Mouse (Mus musculus): ENCODE measurements around the gene Kcnn3. TPM values are rescaled to one million over a fixed set of nuclear protein-coding genes. Genes with fewer than 3 reads are reported as not detected.
A peak's percentile ranks its signal among the peaks of the same experiment; 100 is the strongest.

Kcnn3 gene
- polyA plus RNA-seq, 1 experiment from 2014 or later: 1.1 TPM

DNA sequence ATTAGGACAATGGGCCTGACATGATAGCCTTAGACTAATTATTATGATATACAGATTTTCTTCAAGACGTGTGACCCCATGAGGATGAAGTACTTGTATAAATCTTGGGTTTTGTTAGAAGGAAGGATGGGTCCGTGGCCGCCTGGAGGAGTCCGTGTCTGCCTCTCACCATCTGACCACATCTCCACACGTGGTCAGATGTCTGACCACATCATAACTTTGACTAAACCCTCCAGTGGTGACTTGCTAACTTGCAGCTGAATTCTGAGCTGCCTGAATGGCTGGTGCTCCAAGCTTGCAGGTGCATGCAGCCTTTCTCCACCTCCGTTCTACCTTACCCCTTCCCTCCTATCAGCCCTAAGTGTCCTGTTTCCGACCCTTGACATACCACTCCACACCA is 17.4 kb upstream of the Kcnn3 start:
- DNase-seq (ENCODE audit: low spot score) (no peak), ATAC-seq (replicated peaks; ENCODE audit: insufficient number of reproducible peaks, low FRiP score, low TSS enrichment, low read depth) (no peak)
- no peak overlapping the region for H3K4me2 ChIP-seq (ENCODE audit: low read depth, low read length)
- H3K9ac ChIP-seq (replicated peaks; ENCODE audit: low read length): no peak overlapping the region
- no peaks in the 10 kb centered on the region for H3K9me3 ChIP-seq (replicated peaks; ENCODE audit: control insufficient read depth, low read length)
- no peaks in the 10 kb centered on the region for H3K27me3 ChIP-seq (ENCODE audit: control insufficient read depth, insufficient read depth, low read length)
- WGBS: 83% methylated on average over 7 of the region's 7 CpGs
- no peaks in the 10 kb centered on the region for H3K4me1 ChIP-seq (ENCODE audit: control insufficient read depth, insufficient read depth, low read length)
- no peaks in the 10 kb centered on the region for H3K36me3 ChIP-seq (replicated peaks; ENCODE audit: control insufficient read depth, insufficient read depth, low read depth, low read length)
- no peak overlapping the region for H3K4me3 ChIP-seq (ENCODE audit: low read depth, low read length)
- no peak overlapping the region for H3K27ac ChIP-seq (replicated peaks; ENCODE audit: low read depth, low read length)

DNA sequence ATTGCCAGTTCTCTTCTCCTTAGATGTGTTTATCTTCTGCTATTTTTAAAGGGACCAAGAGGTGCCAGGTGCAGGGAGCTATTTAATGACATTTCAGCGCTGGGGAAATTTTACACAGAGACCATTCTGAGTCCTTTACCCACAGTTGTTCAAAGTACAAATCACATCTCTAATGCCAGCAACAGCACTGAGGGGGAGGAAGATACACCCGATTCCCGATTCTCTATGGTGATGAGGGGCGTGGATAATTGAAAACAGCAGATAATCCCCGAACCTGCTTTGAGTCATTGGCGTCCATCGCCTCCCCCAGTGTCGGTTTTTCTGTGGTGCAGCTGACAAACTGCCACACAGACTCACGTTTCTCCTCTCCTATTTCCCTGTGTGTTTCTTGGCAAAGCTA is 11.9 kb upstream of the Kcnn3 start:
- H3K27me3 ChIP-seq (ENCODE audit: control insufficient read depth, insufficient read depth, low read length): peaks cover 3% of the 10 kb centered on the region; the same call in 1 of the 2 replicates
- no peak for ATAC-seq (replicated peaks; ENCODE audit: insufficient number of reproducible peaks, low FRiP score, low TSS enrichment, low read depth)
- no peak for DNase-seq (ENCODE audit: low spot score)
- no peak overlapping the region for H3K9ac ChIP-seq (replicated peaks; ENCODE audit: low read length)
- H3K4me1 ChIP-seq (ENCODE audit: control insufficient read depth, insufficient read depth, low read length): no peaks in the 10 kb centered on the region
- H3K36me3 ChIP-seq (replicated peaks; ENCODE audit: control insufficient read depth, insufficient read depth, low read depth, low read length): no peaks in the 10 kb centered on the region
- 18% methylated on average over 9 of the region's 9 CpGs for WGBS
- H3K9me3 ChIP-seq (replicated peaks; ENCODE audit: control insufficient read depth, low read length): no peaks in the 10 kb centered on the region
- no peak overlapping the region for H3K4me3 ChIP-seq (ENCODE audit: low read depth, low read length)
- no peak overlapping the region for H3K27ac ChIP-seq (replicated peaks; ENCODE audit: low read depth, low read length)
- no peak overlapping the region for H3K4me2 ChIP-seq (ENCODE audit: low read depth, low read length)

DNA sequence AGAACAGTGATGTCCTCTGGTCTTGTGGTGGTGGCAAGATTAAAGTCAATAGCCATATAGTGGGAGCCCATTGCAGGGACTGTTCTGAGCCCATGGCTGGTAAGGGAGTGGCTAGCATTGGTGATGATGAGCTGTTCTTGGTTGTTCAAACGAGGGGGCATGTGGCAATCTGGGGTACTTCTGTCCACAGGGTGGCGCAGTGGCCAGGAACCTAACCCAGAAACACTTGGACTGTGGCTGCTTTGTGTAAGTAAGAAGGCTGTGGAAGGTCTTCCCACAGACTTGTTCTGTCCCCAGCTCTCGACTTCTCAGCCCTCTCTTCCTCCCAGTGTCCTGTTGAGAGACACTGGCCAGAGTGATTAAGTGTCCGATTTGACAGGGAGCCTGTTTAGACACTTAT is 9.0 kb upstream of the Kcnn3 start:
- H3K36me3 ChIP-seq (replicated peaks; ENCODE audit: control insufficient read depth, insufficient read depth, low read depth, low read length): no peaks in the 10 kb centered on the region
- no peak overlapping the region for H3K4me2 ChIP-seq (ENCODE audit: low read depth, low read length)
- no peak overlapping the region for H3K27ac ChIP-seq (replicated peaks; ENCODE audit: low read depth, low read length)
- no peak overlapping the region for H3K9ac ChIP-seq (replicated peaks; ENCODE audit: low read length)
- DNase-seq (ENCODE audit: low spot score) (peak; percentile 66), ATAC-seq (replicated peaks; ENCODE audit: insufficient number of reproducible peaks, low FRiP score, low TSS enrichment, low read depth) (peak; percentile 45)
- 18% methylated on average over 4 of the region's 4 CpGs for WGBS
- H3K4me1 ChIP-seq (ENCODE audit: control insufficient read depth, insufficient read depth, low read length): no peaks in the 10 kb centered on the region
- peaks cover 3% of the 10 kb centered on the region; the same call in 1 of the 2 replicates for H3K27me3 ChIP-seq (ENCODE audit: control insufficient read depth, insufficient read depth, low read length)
- H3K4me3 ChIP-seq (ENCODE audit: low read depth, low read length): no peak overlapping the region
- no peaks in the 10 kb centered on the region for H3K9me3 ChIP-seq (replicated peaks; ENCODE audit: control insufficient read depth, low read length)

DNA sequence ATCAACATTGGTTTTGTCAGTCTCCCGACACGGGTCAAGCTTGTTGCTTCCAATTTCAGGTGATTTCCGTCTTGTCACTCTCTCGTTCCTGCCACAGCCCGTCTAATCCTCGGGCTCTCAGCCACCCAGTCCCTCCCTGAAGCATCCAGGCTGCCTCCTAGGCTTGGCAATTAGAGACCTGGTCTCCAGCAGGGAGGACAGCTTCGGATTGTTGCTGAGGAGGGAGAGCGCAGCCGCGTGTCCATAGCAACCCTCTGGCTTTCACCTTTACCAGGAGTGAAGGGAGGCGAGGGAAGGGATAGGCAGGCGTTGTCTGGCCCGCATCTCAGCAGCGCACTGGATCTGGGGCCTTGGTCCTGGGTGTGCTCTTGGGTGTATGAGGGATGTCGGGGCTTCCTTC is 8.6 kb upstream of the Kcnn3 start:
- DNase-seq (ENCODE audit: low spot score) (no peak), ATAC-seq (replicated peaks; ENCODE audit: insufficient number of reproducible peaks, low FRiP score, low TSS enrichment, low read depth) (no peak)
- Histone ChIP-seq H3K9ac (replicated peaks; ENCODE audit: low read length) (peak overlapping the region; percentile 4; the same call in 1 of the 2 replicates), H3K9me3 (replicated peaks; ENCODE audit: control insufficient read depth, low read length) (peaks cover 1% of the 10 kb centered on the region; the same call in 1 of the 2 replicates), H3K4me1 (ENCODE audit: control insufficient read depth, insufficient read depth, low read length) (no peaks in the 10 kb centered on the region), H3K36me3 (replicated peaks; ENCODE audit: control insufficient read depth, insufficient read depth, low read depth, low read length) (no peaks in the 10 kb centered on the region), H3K27ac (replicated peaks; ENCODE audit: low read depth, low read length) (no peak overlapping the region), H3K4me3 (ENCODE audit: low read depth, low read length) (no peak overlapping the region), H3K27me3 (ENCODE audit: control insufficient read depth, insufficient read depth, low read length) (peaks cover 3% of the 10 kb centered on the region; the same call in 1 of the 2 replicates), H3K4me2 (ENCODE audit: low read depth, low read length) (no peak overlapping the region)
- WGBS: 13% methylated on average over 15 of the region's 15 CpGs

DNA sequence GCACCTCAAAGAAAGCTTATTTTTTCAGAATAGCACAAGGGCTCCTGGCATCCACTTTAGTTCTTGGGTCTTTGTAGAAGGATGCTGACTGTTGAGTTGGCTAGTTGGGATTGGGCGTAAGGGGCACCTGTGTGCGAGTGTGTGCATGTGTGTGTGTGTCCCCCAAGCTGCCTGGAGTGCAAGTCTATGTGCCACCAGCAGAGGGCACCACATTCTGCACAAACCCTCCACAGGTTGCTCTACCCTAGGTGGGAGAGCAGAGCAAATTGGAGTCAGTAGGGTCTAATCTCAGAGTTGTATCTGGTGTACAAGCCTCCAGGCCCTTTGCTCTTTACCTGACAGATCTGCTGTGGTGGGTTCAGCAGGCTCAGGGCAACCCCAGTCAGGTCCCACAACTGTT is 7.7 kb upstream of the Kcnn3 start:
- peaks cover 3% of the 10 kb centered on the region; the same call in 1 of the 2 replicates for H3K27me3 ChIP-seq (ENCODE audit: control insufficient read depth, insufficient read depth, low read length)
- 88% methylated on average over 2 of the region's 2 CpGs for WGBS
- no peak for DNase-seq (ENCODE audit: low spot score)

DNA sequence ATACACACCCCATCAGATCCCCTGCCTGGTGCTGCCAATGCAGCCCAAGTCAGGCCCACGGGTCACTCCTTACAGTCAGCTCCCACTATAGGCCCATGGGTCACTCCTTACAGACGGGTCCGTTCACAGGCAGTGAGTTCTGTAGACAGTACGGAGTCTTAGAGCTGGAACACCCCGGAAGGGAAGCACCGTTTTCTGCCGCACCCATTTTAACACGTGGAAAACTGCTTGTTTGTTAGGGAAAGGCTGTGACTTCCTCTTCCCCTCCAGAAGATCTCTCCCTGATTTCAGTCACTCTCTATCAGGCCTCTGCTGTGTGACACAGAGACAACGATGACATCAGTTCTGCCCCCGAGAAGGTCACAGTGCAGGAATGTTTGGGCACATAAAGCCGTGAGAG is 4.5 kb upstream of the Kcnn3 start:
- DNase-seq (ENCODE audit: low spot score): no peak
- H3K9me3 ChIP-seq (replicated peaks; ENCODE audit: control insufficient read depth, low read length): peaks cover 4% of the 10 kb centered on the region; the same call in 1 of the 2 replicates
- H3K4me2 ChIP-seq (ENCODE audit: low read depth, low read length): no peak overlapping the region
- ATAC-seq (replicated peaks; ENCODE audit: insufficient number of reproducible peaks, low FRiP score, low TSS enrichment, low read depth): no peak
- no peak overlapping the region for H3K9ac ChIP-seq (replicated peaks; ENCODE audit: low read length)
- no peaks in the 10 kb centered on the region for H3K36me3 ChIP-seq (replicated peaks; ENCODE audit: control insufficient read depth, insufficient read depth, low read depth, low read length)
- peaks cover 4% of the 10 kb centered on the region; the same call in 1 of the 2 replicates for H3K27me3 ChIP-seq (ENCODE audit: control insufficient read depth, insufficient read depth, low read length)
- H3K4me1 ChIP-seq (ENCODE audit: control insufficient read depth, insufficient read depth, low read length): no peaks in the 10 kb centered on the region
- H3K4me3 ChIP-seq (ENCODE audit: low read depth, low read length): no peak overlapping the region
- 74% methylated on average over 11 of the region's 11 CpGs for WGBS
- no peak overlapping the region for H3K27ac ChIP-seq (replicated peaks; ENCODE audit: low read depth, low read length)

More for the DNA sequence above, 7.7 kb upstream of the Kcnn3 start:
- H3K4me2 ChIP-seq (ENCODE audit: low read depth, low read length): no peak overlapping the region
- no peak overlapping the region for H3K4me3 ChIP-seq (ENCODE audit: low read depth, low read length)
- H3K4me1 ChIP-seq (ENCODE audit: control insufficient read depth, insufficient read depth, low read length): no peaks in the 10 kb centered on the region
- no peak overlapping the region for H3K27ac ChIP-seq (replicated peaks; ENCODE audit: low read depth, low read length)
- no peaks in the 10 kb centered on the region for H3K36me3 ChIP-seq (replicated peaks; ENCODE audit: control insufficient read depth, insufficient read depth, low read depth, low read length)
- H3K9ac ChIP-seq (replicated peaks; ENCODE audit: low read length): no peak overlapping the region
- no peak for ATAC-seq (replicated peaks; ENCODE audit: insufficient number of reproducible peaks, low FRiP score, low TSS enrichment, low read depth)
- H3K9me3 ChIP-seq (replicated peaks; ENCODE audit: control insufficient read depth, low read length): peaks cover 4% of the 10 kb centered on the region; the same call in 1 of the 2 replicates

DNA sequence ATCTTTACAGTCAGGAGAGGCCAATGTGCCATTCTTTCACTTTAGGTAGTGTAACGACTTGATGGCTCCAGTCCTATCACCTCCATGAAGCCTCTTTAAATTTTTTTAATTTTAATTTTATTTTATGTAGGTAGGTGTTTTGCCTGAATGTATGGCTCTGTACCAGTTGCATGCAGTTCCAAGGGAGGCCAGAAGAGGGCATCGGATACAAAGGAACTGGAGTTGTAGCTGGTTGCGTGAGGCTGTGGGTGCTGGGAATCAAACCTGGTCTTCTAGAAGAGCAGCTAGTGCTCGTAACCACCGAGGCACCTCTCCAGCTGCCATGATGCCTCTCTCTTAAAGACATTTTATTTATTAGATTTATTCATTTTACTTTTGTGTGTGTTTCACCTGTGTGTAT is 3.6 kb upstream of the Kcnn3 start:
- Histone ChIP-seq H3K27ac (replicated peaks; ENCODE audit: low read depth, low read length) (no peak overlapping the region), H3K4me3 (ENCODE audit: low read depth, low read length) (no peak overlapping the region), H3K36me3 (replicated peaks; ENCODE audit: control insufficient read depth, insufficient read depth, low read depth, low read length) (no peaks in the 10 kb centered on the region), H3K4me2 (ENCODE audit: low read depth, low read length) (no peak overlapping the region), H3K4me1 (ENCODE audit: control insufficient read depth, insufficient read depth, low read length) (no peaks in the 10 kb centered on the region), H3K27me3 (ENCODE audit: control insufficient read depth, insufficient read depth, low read length) (peaks cover 11% of the 10 kb centered on the region), H3K9me3 (replicated peaks; ENCODE audit: control insufficient read depth, low read length) (peaks cover 4% of the 10 kb centered on the region; the same call in 1 of the 2 replicates), H3K9ac (replicated peaks; ENCODE audit: low read length) (no peak overlapping the region)
- 86% methylated on average over 5 of the region's 5 CpGs for WGBS
- no peak for ATAC-seq (replicated peaks; ENCODE audit: insufficient number of reproducible peaks, low FRiP score, low TSS enrichment, low read depth)
- DNase-seq (ENCODE audit: low spot score): no peak

DNA sequence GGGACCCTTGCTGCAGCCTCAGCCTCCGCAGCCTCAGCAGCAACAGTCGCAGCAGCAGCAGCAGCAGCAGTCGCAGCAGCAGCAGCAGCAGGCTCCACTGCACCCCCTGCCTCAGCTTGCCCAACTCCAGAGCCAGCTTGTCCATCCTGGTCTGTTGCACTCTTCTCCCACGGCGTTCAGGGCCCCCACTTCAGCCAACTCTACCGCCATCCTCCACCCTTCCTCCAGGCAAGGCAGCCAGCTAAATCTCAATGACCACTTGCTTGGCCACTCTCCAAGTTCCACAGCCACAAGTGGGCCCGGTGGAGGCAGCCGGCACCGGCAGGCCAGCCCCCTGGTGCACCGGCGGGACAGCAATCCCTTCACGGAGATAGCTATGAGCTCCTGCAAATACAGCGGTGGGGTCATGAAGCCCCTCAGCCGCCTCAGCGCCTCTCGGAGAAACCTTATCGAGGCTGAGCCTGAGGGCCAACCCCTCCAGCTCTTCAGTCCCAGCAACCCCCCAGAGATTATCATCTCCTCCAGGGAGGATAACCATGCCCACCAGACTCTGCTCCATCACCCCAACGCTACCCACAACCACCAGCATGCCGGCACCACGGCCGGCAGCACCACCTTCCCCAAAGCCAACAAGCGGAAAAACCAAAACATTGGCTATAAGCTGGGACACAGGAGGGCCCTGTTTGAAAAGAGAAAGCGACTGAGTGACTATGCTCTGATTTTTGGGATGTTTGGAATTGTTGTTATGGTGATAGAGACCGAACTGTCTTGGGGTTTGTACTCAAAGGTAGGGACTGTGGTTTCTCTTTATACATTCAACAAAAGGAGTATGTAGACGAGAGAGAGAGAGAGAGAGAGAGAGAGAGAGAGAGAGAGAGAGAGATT is 896 bp downstream of the Kcnn3 start:
- H3K27ac ChIP-seq (replicated peaks; ENCODE audit: low read depth, low read length): 0 out of 2 replicates have a peak overlapping the region, but pooled peaks have one; percentile 20

More for the DNA sequence above, 896 bp downstream of the Kcnn3 start:
- H3K27me3 ChIP-seq (ENCODE audit: control insufficient read depth, insufficient read depth, low read length): peaks cover 8% of the 10 kb centered on the region
- H3K9ac ChIP-seq (replicated peaks; ENCODE audit: low read length): peak overlapping the region; percentile 52
- DNase-seq (ENCODE audit: low spot score): no peak
- no peak for ATAC-seq (replicated peaks; ENCODE audit: insufficient number of reproducible peaks, low FRiP score, low TSS enrichment, low read depth)
- H3K36me3 ChIP-seq (replicated peaks; ENCODE audit: control insufficient read depth, insufficient read depth, low read depth, low read length): no peaks in the 10 kb centered on the region
- WGBS: 2% methylated on average over 25 of the region's 25 CpGs
- peak overlapping the region; percentile 76 for H3K4me2 ChIP-seq (ENCODE audit: low read depth, low read length)
- H3K4me1 ChIP-seq (ENCODE audit: control insufficient read depth, insufficient read depth, low read length): no peaks in the 10 kb centered on the region
- H3K4me3 ChIP-seq (ENCODE audit: low read depth, low read length): peak overlapping the region; percentile 33
- H3K9me3 ChIP-seq (replicated peaks; ENCODE audit: control insufficient read depth, low read length): peaks cover 4% of the 10 kb centered on the region; the same call in 1 of the 2 replicates
